Mouse (Mus musculus): ENCODE results near the gene Dock6. TPM values are rescaled to one million over a fixed set of nuclear protein-coding genes. Genes with fewer than 3 reads are reported as not detected.
A peak's percentile ranks its signal among the peaks of the same experiment; 100 is the strongest.

Gene Dock6
- polyA plus RNA-seq, 1 experiment from 2014 or later, result 13.5 TPM

GRCm38 (mm10) chr9:21849691-21850677 is 2.5 kb downstream of the Dock6 start:
- H3K36me3 ChIP-seq (ENCODE audit: control insufficient read depth, insufficient read depth, low read length), result peaks cover 3% of the 10 kb centered on the region
- no peak overlapping the region for H3K27ac ChIP-seq (replicated peaks)
- H3K9ac ChIP-seq (ENCODE audit: low read length), result no peak overlapping the region
- ATAC-seq (ENCODE audit: low FRiP score, low TSS enrichment), result no peak
- peaks cover 2% of the 10 kb centered on the region; the same call in 1 of the 2 replicates for H3K4me1 ChIP-seq (replicated peaks; ENCODE audit: control insufficient read depth, insufficient read depth)
- H3K4me3 ChIP-seq (ENCODE audit: low read depth, low read length), result no peak overlapping the region
- H3K27me3 ChIP-seq (ENCODE audit: control insufficient read depth, insufficient read depth, low read length), result no peaks in the 10 kb centered on the region
- no peak for DNase-seq (ENCODE audit: low spot score)
- H3K9me3 ChIP-seq (ENCODE audit: control insufficient read depth, low read length), result no peaks in the 10 kb centered on the region
- 49% methylated on average over 7 of the region's 7 CpGs for WGBS
- H3K4me2 ChIP-seq (replicated peaks; ENCODE audit: low read depth), result peak overlapping the region; percentile 74; the same call in 1 of the 2 replicates
- TF ChIP-seq EP300 (optimal IDR thresholded peaks at IDR 0.05), result no peak
- TF ChIP-seq CTCF (IDR thresholded peaks at IDR 0.05; ENCODE audit: low read depth), result no peak

DNA sequence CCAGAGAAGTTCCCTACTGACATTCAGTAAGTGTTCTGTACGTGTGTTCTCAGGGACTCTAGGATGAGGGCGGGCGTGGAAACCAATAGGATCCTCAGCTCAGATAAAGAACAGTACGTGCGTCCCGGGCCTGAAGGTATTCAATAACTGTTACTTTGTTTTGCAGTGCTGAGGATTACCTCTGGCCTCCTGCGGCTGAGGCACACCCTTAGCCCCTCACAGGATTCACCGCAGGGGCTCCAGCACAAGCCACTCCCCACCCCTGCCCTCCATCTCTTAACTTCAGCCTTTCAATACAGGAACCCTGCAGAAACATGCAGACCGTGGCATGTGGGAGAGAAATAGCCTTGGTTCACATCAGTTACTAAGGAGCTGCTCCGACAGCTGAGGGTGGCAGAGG is 4.5 kb downstream of the Dock6 start:
- TF ChIP-seq EP300 (optimal IDR thresholded peaks at IDR 0.05) (no peak), CTCF (IDR thresholded peaks at IDR 0.05; ENCODE audit: low read depth) (no peak)
- H3K27me3 ChIP-seq (ENCODE audit: control insufficient read depth, insufficient read depth, low read length), result no peaks in the 10 kb centered on the region
- H3K4me3 ChIP-seq (ENCODE audit: low read depth, low read length), result no peak overlapping the region
- H3K4me2 ChIP-seq (replicated peaks; ENCODE audit: low read depth), result no peak overlapping the region
- no peaks in the 10 kb centered on the region for H3K9me3 ChIP-seq (ENCODE audit: control insufficient read depth, low read length)
- WGBS, result 31% methylated on average over 10 of the region's 10 CpGs
- ATAC-seq (ENCODE audit: low FRiP score, low TSS enrichment) (no peak), DNase-seq (ENCODE audit: low spot score) (no peak)
- H3K36me3 ChIP-seq (ENCODE audit: control insufficient read depth, insufficient read depth, low read length), result peaks cover 8% of the 10 kb centered on the region
- no peak overlapping the region; the same call in 1 of the 2 replicates for H3K9ac ChIP-seq (ENCODE audit: low read length)
- H3K4me1 ChIP-seq (replicated peaks; ENCODE audit: control insufficient read depth, insufficient read depth), result peaks cover 2% of the 10 kb centered on the region; the same call in 1 of the 2 replicates
- peak overlapping the region; percentile 91 for H3K27ac ChIP-seq (replicated peaks)

GRCm38 (mm10) chr9:21847425-21847824 is 5.0 kb downstream of the Dock6 start:
- Histone ChIP-seq H3K4me1 (replicated peaks; ENCODE audit: control insufficient read depth, insufficient read depth) (peaks cover 2% of the 10 kb centered on the region; the same call in 1 of the 2 replicates), H3K4me3 (ENCODE audit: low read depth, low read length) (peak overlapping the region; percentile 26; the same call in 1 of the 2 replicates), H3K9me3 (ENCODE audit: control insufficient read depth, low read length) (no peaks in the 10 kb centered on the region), H3K36me3 (ENCODE audit: control insufficient read depth, insufficient read depth, low read length) (peaks cover 8% of the 10 kb centered on the region), H3K27me3 (ENCODE audit: control insufficient read depth, insufficient read depth, low read length) (no peaks in the 10 kb centered on the region), H3K4me2 (replicated peaks; ENCODE audit: low read depth) (peak overlapping the region; percentile 54), H3K9ac (ENCODE audit: low read length) (peak overlapping the region; percentile 24; the same call in 1 of the 2 replicates), H3K27ac (replicated peaks) (peak overlapping the region; percentile 91)
- DNase-seq (ENCODE audit: low spot score) (no peak), ATAC-seq (ENCODE audit: low FRiP score, low TSS enrichment) (no peak)
- TF ChIP-seq EP300 (optimal IDR thresholded peaks at IDR 0.05) (no peak), CTCF (IDR thresholded peaks at IDR 0.05; ENCODE audit: low read depth) (no peak)
- 17% methylated on average over 3 of the region's 3 CpGs for WGBS

DNA sequence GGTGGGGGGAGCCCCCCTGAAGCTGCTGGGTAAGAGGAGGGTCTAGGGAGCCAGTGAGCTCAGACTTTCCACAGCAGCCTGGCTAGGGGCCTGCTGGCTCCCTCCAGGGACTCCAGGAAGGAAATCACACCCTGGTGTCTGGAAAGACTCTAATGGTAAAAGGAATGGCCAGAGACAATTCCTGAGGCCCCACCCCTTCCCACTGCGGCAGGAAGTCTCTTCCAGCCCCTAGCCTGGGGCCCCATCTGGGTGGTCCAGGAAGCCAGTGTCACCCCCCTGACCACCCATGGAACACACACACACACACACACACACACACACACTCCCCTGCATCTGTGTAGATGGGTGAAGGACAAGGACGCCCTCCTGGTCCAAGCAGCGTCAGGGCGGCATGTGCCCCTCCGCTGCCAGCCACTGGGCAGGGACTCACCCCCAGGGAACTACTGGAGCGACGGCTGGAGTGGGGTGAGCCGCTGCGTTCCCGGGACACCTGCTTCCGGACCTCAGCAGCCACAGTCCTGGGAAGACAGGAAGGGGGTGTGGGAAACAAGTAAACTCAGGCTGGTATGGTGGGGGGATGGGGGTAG is 5.6 kb downstream of the Dock6 start:
- 17% methylated on average over 11 of the region's 11 CpGs for WGBS
- Histone ChIP-seq H3K9ac (ENCODE audit: low read length) (no peak overlapping the region), H3K36me3 (ENCODE audit: control insufficient read depth, insufficient read depth, low read length) (peaks cover 8% of the 10 kb centered on the region), H3K27ac (replicated peaks) (peak overlapping the region; percentile 91), H3K27me3 (ENCODE audit: control insufficient read depth, insufficient read depth, low read length) (no peaks in the 10 kb centered on the region), H3K4me2 (replicated peaks; ENCODE audit: low read depth) (peak overlapping the region; percentile 54), H3K4me3 (ENCODE audit: low read depth, low read length) (peak overlapping the region; percentile 26; the same call in 1 of the 2 replicates), H3K4me1 (replicated peaks; ENCODE audit: control insufficient read depth, insufficient read depth) (peaks cover 2% of the 10 kb centered on the region; the same call in 1 of the 2 replicates), H3K9me3 (ENCODE audit: control insufficient read depth, low read length) (no peaks in the 10 kb centered on the region)
- TF ChIP-seq EP300 (optimal IDR thresholded peaks at IDR 0.05), result peak; percentile 71
- no peak; the same call in 1 of the 2 replicates for TF ChIP-seq CTCF (IDR thresholded peaks at IDR 0.05; ENCODE audit: low read depth)
- peak; percentile 70; the same call in 1 of the 2 replicates for ATAC-seq (ENCODE audit: low FRiP score, low TSS enrichment)
- peak; percentile 55 for DNase-seq (ENCODE audit: low spot score)

GRCm38 (mm10) chr9:21845381-21846080 is 6.9 kb downstream of the Dock6 start:
- Histone ChIP-seq H3K4me2 (replicated peaks; ENCODE audit: low read depth) (no peak overlapping the region), H3K27ac (replicated peaks) (no peak overlapping the region), H3K36me3 (ENCODE audit: control insufficient read depth, insufficient read depth, low read length) (peaks cover 8% of the 10 kb centered on the region), H3K9ac (ENCODE audit: low read length) (no peak overlapping the region), H3K4me1 (replicated peaks; ENCODE audit: control insufficient read depth, insufficient read depth) (peaks cover 2% of the 10 kb centered on the region; the same call in 1 of the 2 replicates), H3K9me3 (ENCODE audit: control insufficient read depth, low read length) (no peaks in the 10 kb centered on the region), H3K27me3 (ENCODE audit: control insufficient read depth, insufficient read depth, low read length) (no peaks in the 10 kb centered on the region), H3K4me3 (ENCODE audit: low read depth, low read length) (no peak overlapping the region)
- DNase-seq (ENCODE audit: low spot score), result peak; percentile 84
- ATAC-seq (ENCODE audit: low FRiP score, low TSS enrichment), result no peak; the same call in 1 of the 2 replicates
- TF ChIP-seq CTCF (IDR thresholded peaks at IDR 0.05; ENCODE audit: low read depth) (peak; percentile 44), EP300 (optimal IDR thresholded peaks at IDR 0.05) (no peak)
- 39% methylated on average over 14 of the region's 14 CpGs for WGBS

All from stomach, postnatal 0 days (tissue).